Mouse (Mus musculus): ENCODE results near the gene Stk33. TPM values are rescaled to one million over a fixed set of nuclear protein-coding genes. Genes with fewer than 3 reads are reported as not detected.
"Not testable (repeated sequence)": the region's sequence is repeated elsewhere in the genome, so short reads cannot be mapped to it uniquely, and the experiment has no call there.

Stk33 gene
- polyA plus RNA-seq, 1 experiment from 2014 or later: 8.8 TPM

DNA sequence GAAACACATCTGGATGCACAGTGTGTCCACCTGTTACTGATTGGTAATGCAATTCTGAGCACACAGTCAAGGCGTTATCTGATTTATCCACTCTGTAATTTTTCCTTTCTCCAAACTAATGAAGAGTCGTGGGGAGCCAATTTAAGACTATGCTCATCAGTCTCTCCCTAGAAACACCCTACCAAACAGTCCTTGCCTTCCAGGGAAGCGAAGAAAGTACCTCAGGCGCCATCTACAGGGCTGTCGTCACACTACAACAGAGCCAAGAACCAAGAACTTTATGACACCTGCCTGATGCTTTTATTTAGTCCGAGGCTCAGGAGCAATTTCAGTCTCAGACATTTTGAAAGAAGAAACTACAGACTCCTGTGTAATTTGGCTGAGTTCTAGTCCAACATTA, 6.1 kb upstream of the Stk33 start:
- peak; percentile 34; the same call in 1 of the 2 replicates for ATAC-seq

DNA sequence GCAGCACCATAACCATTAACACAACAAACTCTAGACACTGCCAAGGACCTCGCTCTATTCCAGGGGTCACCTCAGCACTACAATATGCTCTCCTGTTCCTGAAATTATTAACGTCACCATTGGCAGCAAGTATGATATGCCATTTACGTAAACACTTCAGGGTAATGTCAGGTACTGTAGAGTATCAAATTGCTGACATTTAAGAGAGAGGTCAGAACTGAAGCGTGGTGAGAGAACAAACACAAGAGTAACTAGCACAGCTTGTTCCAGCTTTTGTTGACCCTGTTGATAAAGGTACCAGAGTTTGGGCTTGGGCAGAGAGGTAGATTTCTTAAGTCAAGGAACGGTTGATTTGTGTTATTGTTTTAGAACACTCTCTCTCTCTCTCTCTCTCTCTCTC, 3.9 kb upstream of the Stk33 start:
- no peak for ATAC-seq
- no peak overlapping the region for H3K27ac ChIP-seq
- H3K4me3 ChIP-seq: no peak overlapping the region
- H3K9me3 ChIP-seq (replicated peaks): no peaks in the 10 kb centered on the region
- peaks cover 26% of the 10 kb centered on the region; the same call in 1 of the 2 replicates for H3K4me1 ChIP-seq
- H3K27me3 ChIP-seq: peaks cover 14% of the 10 kb centered on the region; the same call in 1 of the 2 replicates
- no peaks in the 10 kb centered on the region for H3K36me3 ChIP-seq (ENCODE audit: poor library complexity, severe bottlenecking)
- WGBS: 88% methylated on average over 5 of the region's 5 CpGs
- H3K4me2 ChIP-seq: no peak overlapping the region
- H3K9ac ChIP-seq: no peak overlapping the region

More for the DNA sequence above, 6.1 kb upstream of the Stk33 start:
- H3K27ac ChIP-seq: no peak overlapping the region
- peaks cover 6% of the 10 kb centered on the region; the same call in 1 of the 2 replicates for H3K27me3 ChIP-seq
- no peak overlapping the region for H3K4me2 ChIP-seq
- H3K9me3 ChIP-seq (replicated peaks): no peaks in the 10 kb centered on the region
- 8% methylated on average over 6 of the region's 6 CpGs for WGBS
- H3K9ac ChIP-seq: no peak overlapping the region
- H3K4me3 ChIP-seq: no peak overlapping the region
- H3K4me1 ChIP-seq: peaks cover 8% of the 10 kb centered on the region; the same call in 1 of the 2 replicates
- no peaks in the 10 kb centered on the region for H3K36me3 ChIP-seq (ENCODE audit: poor library complexity, severe bottlenecking)

DNA sequence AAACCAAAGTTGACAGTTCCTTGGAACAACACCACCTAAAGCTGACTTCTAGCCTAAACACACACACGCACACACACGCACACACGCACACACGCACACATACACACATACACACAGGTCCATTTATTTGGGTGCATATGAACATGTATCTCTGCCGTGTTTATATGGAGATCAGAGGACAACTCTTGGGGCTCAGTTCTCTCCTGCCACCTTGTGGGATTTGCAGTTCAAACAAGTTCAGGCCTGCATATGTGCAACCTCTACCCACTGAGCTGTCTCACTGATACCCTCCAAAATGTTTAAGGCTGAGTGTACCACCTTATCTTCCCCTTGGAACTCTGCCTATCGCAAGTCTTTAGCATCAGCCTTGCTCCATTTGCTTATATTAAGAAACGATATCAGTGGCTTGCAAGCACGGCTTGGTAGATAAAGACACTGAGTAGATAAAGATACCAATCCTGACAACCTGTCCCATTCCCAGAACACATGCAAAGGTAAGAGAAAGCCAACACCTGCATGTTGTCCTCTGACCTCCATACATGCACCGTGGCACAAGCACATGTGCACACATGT, 1.9 kb upstream of the Stk33 start:
- Histone ChIP-seq H3K27ac (no peak overlapping the region), H3K9ac (no peak overlapping the region), H3K4me1 (peaks cover 26% of the 10 kb centered on the region; the same call in 1 of the 2 replicates), H3K9me3 (replicated peaks) (no peaks in the 10 kb centered on the region), H3K36me3 (ENCODE audit: poor library complexity, severe bottlenecking) (no peaks in the 10 kb centered on the region), H3K4me3 (no peak overlapping the region), H3K4me2 (no peak overlapping the region; the same call in 1 of the 2 replicates), H3K27me3 (peaks cover 14% of the 10 kb centered on the region; the same call in 1 of the 2 replicates)
- ATAC-seq: no peak
- 88% methylated on average over 9 of the region's 9 CpGs for WGBS

DNA sequence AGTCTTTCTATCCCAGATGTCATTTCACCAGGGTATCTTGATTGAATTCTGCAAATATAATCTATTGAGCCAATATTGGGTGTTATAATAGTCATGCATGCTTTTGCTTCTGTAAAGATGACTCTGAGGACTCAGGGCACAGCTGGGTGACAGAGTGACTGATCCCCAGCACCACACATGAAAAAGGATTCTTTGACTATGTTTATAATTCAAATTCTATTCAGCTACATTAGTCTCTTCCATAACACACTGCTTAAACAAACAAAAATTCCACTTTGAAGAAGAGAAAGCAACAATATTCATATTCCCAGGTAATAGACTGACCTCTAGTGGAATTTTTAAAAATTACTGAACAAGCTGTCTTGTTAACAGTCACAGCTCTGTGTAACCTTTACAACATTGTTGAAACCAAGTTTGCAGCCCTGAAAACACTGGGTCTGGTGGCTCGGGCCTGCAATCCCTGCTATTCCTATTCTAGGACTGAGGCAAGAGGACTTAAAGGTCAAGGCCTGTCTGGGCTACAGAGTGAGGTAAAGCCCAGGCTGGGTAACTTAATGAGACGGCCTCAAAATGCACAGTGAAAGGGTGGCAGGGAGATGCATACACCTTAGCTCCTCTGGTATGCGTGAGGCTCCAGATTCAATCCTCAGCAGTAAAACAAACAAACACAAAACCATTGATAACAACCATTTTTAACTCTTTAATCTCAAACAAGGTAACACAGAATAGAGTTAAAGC, 14.3 kb downstream of the Stk33 start:
- Histone ChIP-seq H3K4me1 (no peaks in the 10 kb centered on the region), H3K4me2 (no peak overlapping the region), H3K27ac (no peak overlapping the region), H3K9me3 (replicated peaks) (0 out of 2 replicates have a peak, but pooled peaks cover 4% of the 10 kb centered on the region), H3K9ac (no peak overlapping the region), H3K27me3 (0 out of 2 replicates have a peak, but pooled peaks cover 5% of the 10 kb centered on the region), H3K4me3 (no peak overlapping the region), H3K36me3 (ENCODE audit: poor library complexity, severe bottlenecking) (no peaks in the 10 kb centered on the region)
- peak; percentile 73 for ATAC-seq
- WGBS: 56% methylated on average over 3 of the region's 3 CpGs

DNA sequence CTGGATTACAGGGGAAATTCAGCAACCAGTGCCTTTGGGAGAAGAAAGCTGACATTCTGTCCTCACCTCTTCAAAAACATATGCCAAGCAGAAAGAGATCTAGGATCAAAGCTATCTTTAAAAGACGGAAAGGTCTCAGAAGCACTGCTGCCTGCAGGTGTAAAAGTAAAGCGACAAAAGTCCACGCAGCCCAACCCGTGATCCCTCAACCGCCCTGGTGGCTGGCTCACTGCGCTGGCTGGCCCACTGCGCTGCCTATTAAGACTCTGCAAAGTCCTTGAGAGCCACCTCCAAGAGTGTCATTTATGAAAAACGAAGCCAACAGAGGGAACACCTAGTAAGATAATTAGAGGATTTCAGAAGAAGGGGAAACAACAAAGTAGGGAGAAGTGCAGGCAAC, 16.1 kb downstream of the Stk33 start:
- Histone ChIP-seq H3K4me2 (no peak overlapping the region), H3K9me3 (replicated peaks) (0 out of 2 replicates have a peak, but pooled peaks cover 4% of the 10 kb centered on the region), H3K36me3 (ENCODE audit: poor library complexity, severe bottlenecking) (no peaks in the 10 kb centered on the region), H3K27ac (no peak overlapping the region), H3K9ac (no peak overlapping the region), H3K27me3 (0 out of 2 replicates have a peak, but pooled peaks cover 5% of the 10 kb centered on the region), H3K4me1 (no peaks in the 10 kb centered on the region), H3K4me3 (no peak overlapping the region)
- 80% methylated on average over 8 of the region's 8 CpGs for WGBS
- ATAC-seq: no peak

DNA sequence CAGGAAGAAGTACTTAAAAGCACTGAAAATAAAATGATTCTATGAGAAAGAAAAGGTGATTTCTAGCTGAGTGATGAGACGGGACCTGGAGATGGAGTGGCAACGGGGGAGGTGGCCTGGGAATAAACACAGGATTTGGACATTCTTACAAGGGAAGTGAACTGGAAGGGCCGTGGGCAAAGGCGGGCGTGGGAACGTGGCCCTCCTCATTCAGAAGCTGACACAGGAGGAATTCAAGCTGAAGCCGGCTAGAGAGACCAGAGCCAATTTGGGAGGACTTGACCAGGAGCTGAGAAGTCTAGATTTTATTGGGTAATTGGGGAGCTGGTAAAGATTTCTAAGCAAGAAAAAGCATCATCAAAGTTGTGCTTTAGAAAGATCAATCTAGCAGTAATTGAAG, 33.4 kb downstream of the Stk33 start:
- WGBS: 24% methylated on average over 7 of the region's 7 CpGs
- Histone ChIP-seq H3K4me1 (peaks cover 3% of the 10 kb centered on the region; the same call in 1 of the 2 replicates), H3K9ac (no peak overlapping the region), H3K4me3 (no peak overlapping the region), H3K36me3 (ENCODE audit: poor library complexity, severe bottlenecking) (no peaks in the 10 kb centered on the region), H3K27me3 (no peaks in the 10 kb centered on the region), H3K9me3 (replicated peaks) (no peaks in the 10 kb centered on the region), H3K4me2 (no peak overlapping the region), H3K27ac (no peak overlapping the region)
- no peak for ATAC-seq

DNA sequence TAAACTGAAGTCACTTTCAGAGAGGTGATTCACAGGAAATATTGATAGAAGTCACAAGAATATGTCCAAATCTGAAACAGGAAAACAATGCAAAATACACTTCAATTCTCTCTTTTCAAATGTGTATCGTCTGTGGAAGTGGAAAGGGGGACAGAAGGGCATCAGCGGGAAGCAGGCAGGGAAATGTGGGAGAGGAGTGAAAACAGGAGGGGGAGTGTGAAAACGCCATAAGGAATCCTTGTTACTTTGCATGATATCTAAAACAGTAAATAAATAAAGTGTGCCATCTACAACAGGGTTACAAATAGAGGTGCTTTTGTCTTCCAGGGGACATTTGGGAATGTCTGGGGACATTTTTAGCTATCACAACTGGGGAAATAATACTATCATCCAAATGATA, 39.6 kb downstream of the Stk33 start:
- H3K9me3 ChIP-seq (replicated peaks): no peaks in the 10 kb centered on the region
- H3K4me1 ChIP-seq: no peaks in the 10 kb centered on the region
- H3K27me3 ChIP-seq: no peaks in the 10 kb centered on the region
- no peak overlapping the region for H3K27ac ChIP-seq
- 61% methylated on average over 3 of the region's 3 CpGs for whole genome bisulfite sequencing
- no peak overlapping the region for H3K4me2 ChIP-seq
- no peak overlapping the region for H3K4me3 ChIP-seq
- no peaks in the 10 kb centered on the region for H3K36me3 ChIP-seq (ENCODE audit: poor library complexity, severe bottlenecking)
- H3K9ac ChIP-seq: no peak overlapping the region
- no peak for ATAC-seq

DNA sequence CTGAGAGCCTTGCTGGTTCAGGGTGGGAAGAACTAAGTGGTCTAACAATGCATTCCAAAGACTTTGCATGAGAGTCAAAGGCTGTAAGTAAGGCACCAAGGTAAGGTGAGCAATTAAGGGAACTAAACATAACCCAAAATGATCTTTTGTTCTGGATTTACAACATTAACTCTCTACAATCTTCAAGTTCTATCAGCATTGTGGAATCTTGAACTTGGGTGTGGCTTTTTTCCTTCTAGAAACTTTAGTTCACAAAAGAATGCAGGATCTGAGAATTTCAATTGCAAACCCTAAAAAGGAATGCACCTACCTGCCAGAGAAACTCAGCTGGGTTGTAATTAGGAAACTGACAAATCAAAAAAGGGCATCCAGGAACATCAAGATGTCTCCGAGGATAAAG, 57.8 kb downstream of the Stk33 start:
- H3K4me3 ChIP-seq: no peak overlapping the region
- no peaks in the 10 kb centered on the region for H3K4me1 ChIP-seq
- ATAC-seq: no peak
- no peak overlapping the region for H3K27ac ChIP-seq
- H3K9ac ChIP-seq: no peak overlapping the region
- no peaks in the 10 kb centered on the region for H3K36me3 ChIP-seq (ENCODE audit: poor library complexity, severe bottlenecking)
- peaks cover 11% of the 10 kb centered on the region for H3K9me3 ChIP-seq (replicated peaks)
- H3K4me2 ChIP-seq: no peak overlapping the region
- WGBS: 66% methylated on average over 1 of the region's 1 CpGs
- H3K27me3 ChIP-seq: no peaks in the 10 kb centered on the region

DNA sequence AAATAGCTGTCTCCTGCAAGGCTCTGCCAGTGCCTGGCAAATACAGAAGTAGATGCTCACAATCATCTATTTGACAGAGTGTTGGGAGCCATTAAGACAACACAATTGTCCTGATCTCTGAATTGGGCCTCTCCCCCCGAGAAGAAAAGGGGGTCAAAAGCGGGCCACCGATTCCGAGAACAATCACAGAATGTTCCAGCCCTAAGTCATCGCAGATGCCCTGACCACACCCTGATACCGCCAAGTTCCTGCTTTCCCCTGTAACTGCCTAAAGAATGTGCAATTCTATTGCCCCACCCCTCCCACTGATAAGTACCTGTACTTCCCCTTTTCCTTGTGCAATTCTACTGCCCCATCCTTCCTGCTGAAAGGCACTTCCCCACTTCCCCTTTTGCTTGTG, 65.3 kb downstream of the Stk33 start:
- not testable (repeated sequence) for ATAC-seq; H3K4me2 ChIP-seq; H3K9me3 ChIP-seq (replicated peaks); H3K27me3 ChIP-seq; H3K27ac ChIP-seq; H3K9ac ChIP-seq; H3K36me3 ChIP-seq (ENCODE audit: poor library complexity, severe bottlenecking); H3K4me1 ChIP-seq; H3K4me3 ChIP-seq
- WGBS: 94% methylated on average over 6 of the region's 6 CpGs

DNA sequence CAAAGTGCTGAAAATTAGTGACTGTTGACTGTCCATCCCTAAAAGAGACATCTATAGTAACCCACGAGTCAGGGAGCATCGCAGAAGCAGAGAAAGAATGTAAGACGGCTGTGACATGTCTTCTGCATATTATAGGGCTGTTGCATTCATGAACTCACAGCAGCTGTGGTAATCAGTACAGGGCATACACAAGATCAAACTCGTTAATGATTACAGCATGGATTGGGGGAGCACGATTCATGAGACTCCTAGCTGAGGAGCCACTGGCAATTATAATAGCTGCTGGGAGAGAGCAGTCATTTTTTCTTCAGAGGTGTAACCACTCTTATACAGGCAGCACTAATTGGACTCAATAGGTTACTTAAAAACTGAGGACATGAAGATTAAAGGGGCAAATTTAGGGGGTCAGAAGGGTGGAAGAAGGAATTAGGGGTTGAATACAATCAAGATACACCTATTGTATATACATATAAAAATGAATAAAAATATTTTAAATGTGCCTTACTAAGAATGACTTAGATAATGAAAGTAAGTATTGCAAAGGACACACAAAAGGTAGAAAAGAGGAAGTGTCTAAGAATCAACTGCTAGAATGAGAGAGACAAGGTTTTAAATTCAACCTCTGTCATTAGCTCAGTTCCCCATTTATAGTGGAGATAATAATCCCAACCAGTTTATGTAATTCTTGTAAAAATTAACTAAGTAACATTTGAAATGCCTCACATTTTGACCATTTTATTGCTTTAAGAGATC, 80.3 kb downstream of the Stk33 start:
- Histone ChIP-seq H3K9ac (no peak overlapping the region), H3K36me3 (ENCODE audit: poor library complexity, severe bottlenecking) (no peaks in the 10 kb centered on the region)
- ATAC-seq: no peak

DNA sequence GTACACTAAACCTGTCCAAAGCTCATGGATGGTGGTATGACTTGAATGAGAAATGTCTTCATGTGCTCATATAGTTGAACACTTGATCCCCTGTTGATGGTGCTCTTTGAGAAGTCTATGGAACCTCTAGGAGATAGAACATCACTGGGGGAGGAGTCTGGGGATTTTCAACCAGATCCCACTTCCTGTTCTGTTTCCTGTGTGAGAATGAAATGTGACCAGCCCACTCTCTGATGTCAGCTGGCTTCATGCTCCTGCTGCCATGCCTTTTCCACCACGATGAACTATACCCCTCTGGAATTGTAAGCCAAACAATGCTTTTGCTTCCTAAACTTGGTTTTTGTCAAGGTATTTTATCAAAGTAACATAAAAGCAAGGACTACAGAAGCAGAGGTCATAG, 81.0 kb downstream of the Stk33 start:
- Histone ChIP-seq H3K27me3 (no peaks in the 10 kb centered on the region), H3K9me3 (replicated peaks) (no peaks in the 10 kb centered on the region), H3K9ac (no peak overlapping the region), H3K4me3 (no peak overlapping the region), H3K27ac (no peak overlapping the region), H3K4me1 (no peaks in the 10 kb centered on the region), H3K36me3 (ENCODE audit: poor library complexity, severe bottlenecking) (no peaks in the 10 kb centered on the region), H3K4me2 (no peak overlapping the region)
- 80% methylated on average over 1 of the region's 1 CpGs for WGBS
- ATAC-seq: no peak

More for the DNA sequence above, 80.3 kb downstream of the Stk33 start:
- Histone ChIP-seq H3K4me1 (no peaks in the 10 kb centered on the region), H3K4me2 (no peak overlapping the region), H3K9me3 (replicated peaks) (no peaks in the 10 kb centered on the region), H3K4me3 (no peak overlapping the region), H3K27me3 (no peaks in the 10 kb centered on the region), H3K27ac (no peak overlapping the region)
- 39% methylated on average over 5 of the region's 5 CpGs for WGBS

DNA sequence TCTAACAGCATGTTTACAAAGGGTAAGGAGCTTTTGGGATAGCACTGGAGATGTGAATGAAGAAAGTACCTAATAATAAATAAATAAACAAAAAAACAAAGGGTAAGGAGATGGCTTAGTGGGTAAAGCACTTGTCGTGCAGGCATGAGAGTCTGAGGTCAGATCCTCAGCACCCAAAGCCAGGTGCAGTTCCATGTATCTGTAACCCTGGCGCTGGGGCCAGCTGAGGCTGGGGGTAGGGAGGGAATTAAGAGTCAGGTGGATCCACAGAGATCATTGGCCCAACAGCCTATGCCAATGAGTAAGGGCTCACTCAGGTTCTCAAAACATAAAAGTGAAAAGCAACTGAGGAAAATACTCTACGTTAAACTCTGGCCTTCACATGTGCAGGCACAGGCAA, 91.6 kb downstream of the Stk33 start:
- Histone ChIP-seq H3K9ac (no peak overlapping the region), H3K4me2 (no peak overlapping the region), H3K27me3 (no peaks in the 10 kb centered on the region), H3K4me1 (no peaks in the 10 kb centered on the region), H3K36me3 (ENCODE audit: poor library complexity, severe bottlenecking) (no peaks in the 10 kb centered on the region), H3K9me3 (replicated peaks) (no peaks in the 10 kb centered on the region), H3K27ac (no peak overlapping the region), H3K4me3 (no peak overlapping the region)
- WGBS: 76% methylated on average over 3 of the region's 3 CpGs
- no peak for ATAC-seq
